Mouse (Mus musculus) heart, postnatal 36 days (tissue): ENCODE results near the gene Rbpj. TPM values are rescaled to one million over a fixed set of nuclear protein-coding genes. Genes with fewer than 3 reads are reported as not detected.

Experiments used
- DNase-seq, 2 experiments: peaks; one replicate each; pipeline ENCODE4 v3.0.0; 2021 to 2022
- intact Hi-C: fragments of 180-260 bp; cut with DNase I; formaldehyde crosslinking; loops from one replicate; pipeline ENCODE4 v1.15.1; 2025
- total RNA-seq, 2 experiments: library from RNA; stranded (reverse); gene quantifications; 2 replicates each; pipeline ENCODE4 v1.2.3; 2021

The Rbpj gene
- total RNA-seq, 2 experiments from 2014 or later: 27.2 to 35.3 TPM

DNA sequence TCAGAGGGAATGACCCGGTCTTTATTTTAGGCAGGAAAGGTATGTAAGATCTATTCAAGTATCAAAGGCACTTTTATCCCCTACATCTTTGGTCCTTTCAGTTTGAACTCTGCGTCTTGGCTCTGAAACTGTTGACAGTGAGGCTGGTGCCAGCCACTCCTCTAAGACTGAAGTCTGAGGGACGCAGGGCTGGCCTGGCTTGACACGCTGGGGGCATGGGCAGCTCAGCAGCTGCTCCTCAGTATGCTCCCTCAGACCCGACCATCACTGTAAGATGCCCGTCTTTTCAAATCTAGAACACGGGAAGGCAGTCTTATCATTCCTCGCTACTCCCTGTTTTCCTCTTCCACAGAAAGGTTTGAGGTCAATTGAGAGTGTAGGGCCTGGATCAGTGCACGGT is 231.8 kb downstream of the Rbpj start:
- intact Hi-C loops: no loop called here
- DNase-seq: no peak

DNA sequence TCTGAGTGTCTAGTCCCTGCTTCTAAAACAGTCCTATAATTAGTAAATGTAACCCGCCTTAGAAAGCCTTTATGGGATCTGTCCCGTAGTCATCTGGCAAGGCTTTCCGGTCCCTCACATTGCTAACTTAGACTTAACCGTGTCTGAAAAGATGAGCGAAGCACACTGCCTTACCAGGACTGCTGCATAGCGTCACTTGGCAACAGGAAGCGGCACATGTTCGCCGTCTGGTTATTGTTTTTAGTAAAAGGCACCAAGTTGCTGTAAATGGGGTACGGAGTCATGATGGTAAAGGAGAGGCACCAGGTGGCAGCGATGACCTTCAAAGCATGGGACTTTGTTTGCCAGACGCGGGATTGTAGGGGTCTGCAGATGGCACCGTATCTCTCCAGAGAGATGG is 236.7 kb downstream of the Rbpj start:
- DNase-seq: no peak
- intact Hi-C loops: no loop called here

Other genes starting within 250 kb of the Rbpj start
- gene Smim20, start 199.1 kb upstream of the Rbpj start, total RNA-seq: 100 to 1,000 TPM in 1 of 2 experiments, 10 to 100 TPM in 1; 95.9 to 107 TPM
- not detected for gene Cckar, start 241.6 kb downstream of the Rbpj start, total RNA-seq